Comparison of ENCODE assay signal across 31 mouse cellular contexts in the genomic region with DNA sequence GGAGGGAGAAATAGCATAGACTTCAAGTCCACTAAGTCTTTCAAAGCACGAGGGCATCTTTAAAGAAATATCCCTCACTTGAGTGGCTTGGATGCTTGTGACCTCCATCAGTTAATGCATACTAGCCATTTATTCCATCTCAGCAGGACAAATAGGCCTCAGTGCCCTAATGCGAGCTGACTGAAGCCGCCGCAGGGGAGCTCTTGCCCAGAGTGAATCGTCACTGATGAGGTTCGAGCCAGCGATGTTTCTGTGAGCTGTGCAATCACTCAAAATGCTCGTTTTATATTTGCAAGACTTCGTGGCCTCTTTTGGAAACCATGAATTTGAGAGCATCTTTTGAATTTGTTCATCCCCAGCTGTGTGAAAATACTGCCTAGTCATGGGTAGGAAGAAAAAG.
DNase-seq lines count a peak whose midpoint lies in the region; ATAC-seq lines count a peak whose summit lies in the region.
"Had no signal": no experiment of that assay in that cellular context is flagged by ENCODE, and none has a peak within 500 bp of the region (broad histone marks: within the 10 kb centered on the region; RNA-seq: fewer than 3 reads in every experiment).

No protein-coding gene starts in this region.

- H3K9me3 ChIP-seq in hindbrain, embryonic 12.5 days (replicated peaks) = no peaks in the 10 kb centered on the region
- H3K9me3 ChIP-seq in hindbrain, embryonic 13.5 days = no peaks in the 10 kb centered on the region
- no peaks in the 10 kb centered on the region for H3K9me3 ChIP-seq in midbrain, embryonic 11.5 days (ENCODE audit: control insufficient read depth, low read length)
- H3K9me3 ChIP-seq in midbrain, embryonic 10.5 days (replicated peaks) = no peaks in the 10 kb centered on the region
- H3K9me3 ChIP-seq: embryonic facial prominence, embryonic 12.5 days; heart, embryonic 13.5 days; kidney, embryonic 15.5 days; neural tube, embryonic 13.5 days had no signal

- ATAC-seq in hindbrain, embryonic 12.5 days (ENCODE audit: low FRiP score) = no peak
- no peak for ATAC-seq in hindbrain, embryonic 13.5 days (ENCODE audit: low FRiP score)
- no peak for ATAC-seq in midbrain, embryonic 11.5 days (ENCODE audit: low FRiP score)
- ATAC-seq: forebrain, embryonic 14.5 days had no signal

- 80% methylated on average over 9 of the region's 9 CpGs for WGBS in hindbrain, embryonic 12.5 days
- WGBS in hindbrain, embryonic 13.5 days = 78% methylated on average over 9 of the region's 9 CpGs
- WGBS in midbrain, embryonic 11.5 days = 78% methylated on average over 9 of the region's 9 CpGs
- WGBS in midbrain, embryonic 10.5 days = 82% methylated on average over 9 of the region's 9 CpGs

- H3K4me3 ChIP-seq in hindbrain, embryonic 12.5 days = no peak overlapping the region
- no peak overlapping the region for H3K4me3 ChIP-seq in hindbrain, embryonic 13.5 days
- no peak overlapping the region for H3K4me3 ChIP-seq in midbrain, embryonic 11.5 days (ENCODE audit: low read depth, low read length)
- H3K4me3 ChIP-seq in midbrain, embryonic 10.5 days = no peak overlapping the region
- H3K4me3 ChIP-seq: embryonic facial prominence, embryonic 12.5 days; gastrocnemius, adult 2 months; heart, adult 2 months; heart, embryonic 13.5 days; kidney, embryonic 15.5 days; neural tube, embryonic 13.5 days had no signal

- 0 out of 2 replicates have a peak overlapping the region, but pooled peaks have one; percentile 44 for H3K27ac ChIP-seq in hindbrain, embryonic 12.5 days
- no peak overlapping the region for H3K27ac ChIP-seq in hindbrain, embryonic 13.5 days
- H3K27ac ChIP-seq in midbrain, embryonic 11.5 days (ENCODE audit: low read depth, low read length) = no peak overlapping the region
- H3K27ac ChIP-seq in midbrain, embryonic 10.5 days (replicated peaks) = no peak overlapping the region
- H3K27ac ChIP-seq: embryonic facial prominence, embryonic 12.5 days; gastrocnemius, adult 2 months; heart, adult 2 months; heart, embryonic 13.5 days; kidney, embryonic 15.5 days; liver, embryonic 14.5 days; macrophage; neural tube, embryonic 13.5 days had no signal

- no peak overlapping the region for H3K9ac ChIP-seq in hindbrain, embryonic 12.5 days
- H3K9ac ChIP-seq in hindbrain, embryonic 13.5 days = no peak overlapping the region
- no peak overlapping the region for H3K9ac ChIP-seq in midbrain, embryonic 11.5 days (ENCODE audit: low read length)
- H3K9ac ChIP-seq: embryonic facial prominence, embryonic 12.5 days; heart, embryonic 13.5 days; kidney, embryonic 15.5 days; liver, embryonic 14.5 days; neural tube, embryonic 13.5 days had no signal

- H3K27me3 ChIP-seq in hindbrain, embryonic 12.5 days = no peaks in the 10 kb centered on the region
- no peaks in the 10 kb centered on the region for H3K27me3 ChIP-seq in hindbrain, embryonic 13.5 days
- no peaks in the 10 kb centered on the region for H3K27me3 ChIP-seq in midbrain, embryonic 11.5 days (ENCODE audit: control insufficient read depth, insufficient read depth, low read length)
- H3K27me3 ChIP-seq in midbrain, embryonic 10.5 days (ENCODE audit: low read depth, poor library complexity, severe bottlenecking) = no peaks in the 10 kb centered on the region
- H3K27me3 ChIP-seq: embryonic facial prominence, embryonic 12.5 days; heart, embryonic 13.5 days; kidney, embryonic 15.5 days; neural tube, embryonic 13.5 days had no signal

- H3K4me1 ChIP-seq in hindbrain, embryonic 12.5 days = no peaks in the 10 kb centered on the region
- H3K4me1 ChIP-seq in hindbrain, embryonic 13.5 days (replicated peaks) = peaks cover 2% of the 10 kb centered on the region
- H3K4me1 ChIP-seq in midbrain, embryonic 11.5 days (ENCODE audit: control insufficient read depth, insufficient read depth, low read length) = no peaks in the 10 kb centered on the region
- H3K4me1 ChIP-seq in midbrain, embryonic 10.5 days = no peaks in the 10 kb centered on the region
- H3K4me1 ChIP-seq: embryonic facial prominence, embryonic 12.5 days; heart, embryonic 13.5 days; kidney, embryonic 15.5 days; neural tube, embryonic 13.5 days had no signal

- no peaks in the 10 kb centered on the region for H3K36me3 ChIP-seq in hindbrain, embryonic 12.5 days
- H3K36me3 ChIP-seq in hindbrain, embryonic 13.5 days = no peaks in the 10 kb centered on the region
- H3K36me3 ChIP-seq in midbrain, embryonic 11.5 days (ENCODE audit: control insufficient read depth, insufficient read depth, low read length) = no peaks in the 10 kb centered on the region
- H3K36me3 ChIP-seq in midbrain, embryonic 10.5 days = no peaks in the 10 kb centered on the region
- H3K36me3 ChIP-seq: embryonic facial prominence, embryonic 12.5 days; heart, embryonic 13.5 days; kidney, embryonic 15.5 days; neural tube, embryonic 13.5 days had no signal

- no peak overlapping the region for H3K4me2 ChIP-seq in hindbrain, embryonic 12.5 days (replicated peaks)
- H3K4me2 ChIP-seq in hindbrain, embryonic 13.5 days = no peak overlapping the region
- no peak overlapping the region for H3K4me2 ChIP-seq in midbrain, embryonic 11.5 days
- H3K4me2 ChIP-seq: embryonic facial prominence, embryonic 12.5 days; heart, embryonic 13.5 days; kidney, embryonic 15.5 days; neural tube, embryonic 13.5 days had no signal

- peak; percentile 28 for DNase-seq in midbrain, embryonic 11.5 days (ENCODE audit: low spot score, missing footprints)
- no peak for DNase-seq in midbrain, embryonic 10.5 days (ENCODE audit: low spot score)
- peak; percentile 9 for DNase-seq in retina, adult 2 months (ENCODE audit: low read depth, low spot score)
- DNase-seq in thymus, postnatal 14 days = no peak
- DNase-seq in MN1 (ENCODE audit: low spot score) = no peak
- DNase-seq: adrenal gland, postnatal 10 days; B cell, adult 2 months; cerebellum, adult 2 months; embryo, embryonic 11 days; gastrocnemius, adult 2 months; gastrocnemius, postnatal 36 days; heart, adult 2 months; heart, postnatal 10 days; kidney, adult 11 months; kidney, postnatal 36 days; layer of hippocampus, postnatal 36 days; liver; lung, adult 2 months; lung, postnatal 10 days; right cerebral cortex, adult 18-20 months; spleen, adult 18-20 months; thymus, postnatal 25 days had no signal

Comparison
In these comparisons a context has a peak if more than half of its experiments do, and no peak if none do; other contexts are left out.
1. DNase-seq: peak in midbrain, embryonic 11.5 days (single experiment) and retina, adult 2 months (single experiment); none in midbrain, embryonic 10.5 days (single experiment), thymus, postnatal 14 days (single experiment) and MN1 (single experiment).